Mouse (Mus musculus) forebrain, postnatal 0 days (tissue): ENCODE measurements around the gene Tmprss13. TPM values are rescaled to one million over a fixed set of nuclear protein-coding genes. Genes with fewer than 3 reads are reported as not detected.

Experiments
- ATAC-seq: fragments of 200-750 bp; cut with Nextera tagmentation; 2 replicates; pipeline ENCODE4 v1.8.0; 2017; ENCODE audit warnings: mild to moderate bottlenecking, moderate library complexity
- DNase-seq: peaks from one replicate; pipeline ENCODE4 v3.0.0-alpha.2; 2015
- H3K27ac ChIP-seq: fragments of 300-500 bp; sonication (generic); 2 replicates; pipeline ENCODE4 v1.5.1; 2014; ENCODE audit warnings: low read depth, mild to moderate bottlenecking, antibody characterized with exemption, low read length, moderate library complexity, mixed read lengths
- H3K27me3 ChIP-seq: fragments of 300-500 bp; sonication (generic); 2 replicates; pipeline ENCODE4 v1.6.1; 2014; ENCODE audit warnings: mild to moderate bottlenecking, low read length, mixed read lengths; ENCODE audit not compliant: insufficient read depth
- H3K36me3 ChIP-seq: fragments of 300-500 bp; sonication (generic); 2 replicates; pipeline ENCODE4 v1.6.1; 2014; ENCODE audit warnings: mild to moderate bottlenecking, moderate library complexity; ENCODE audit not compliant: insufficient read depth
- H3K4me1 ChIP-seq: fragments of 300-500 bp; sonication (generic); 2 replicates; pipeline ENCODE4 v1.6.1; 2014; ENCODE audit warnings: antibody characterized with exemption; ENCODE audit not compliant: insufficient read depth
- H3K4me2 ChIP-seq: fragments of 300-500 bp; sonication (generic); 2 replicates; pipeline ENCODE4 v1.6.1; 2014; ENCODE audit warnings: low read depth, mild to moderate bottlenecking, moderate library complexity
- H3K4me3 ChIP-seq: fragments of 300-500 bp; sonication (generic); 2 replicates; pipeline ENCODE4 v1.5.1; 2014; ENCODE audit warnings: low read depth, low read length, mixed read lengths
- H3K9ac ChIP-seq: fragments of 300-500 bp; sonication (generic); 2 replicates; pipeline ENCODE4 v1.6.1; 2014; ENCODE audit warnings: mild to moderate bottlenecking
- H3K9me3 ChIP-seq: fragments of 300-500 bp; sonication (generic); 2 replicates; pipeline ENCODE4 v1.6.1; 2016; ENCODE audit warnings: low read length
- CTCF ChIP-seq: sonication (generic); IDR thresholded peaks from 2 replicates; pipeline ENCODE4 v1.5.1; 2016; ENCODE audit warnings: antibody characterized with exemption, control low read depth, low read depth
- WGBS: fragments of 180-500 bp; shearing (Covaris S2); extraction: QIAGEN DNeasy Blood & Tissue Kit; methylation state at CpG from one replicate; pipeline ENCODE4 v1.1.7; 2014; 5-methylcytosine and 5-hydroxymethylcytosine counted together
- polyA plus RNA-seq: library from polyadenylated mRNA; unstranded; fragments of >200 nt; fragmentation: Nextera tagmentation; extraction: Ambion mirVana; gene quantifications from 2 replicates; pipeline ENCODE4 v1.2.1, GENCODE M21; 2015
- total RNA-seq: library from RNA; depleted of rRNA; stranded (reverse); fragments of >200 nt; gene quantifications from 2 replicates; pipeline ENCODE4 v1.2.3, GENCODE M21; 2014

Tmprss13 gene
- total and polyA plus RNA-seq, 2 experiments from 2014 or later, result 0.05 TPM; not detected in 1

DNA sequence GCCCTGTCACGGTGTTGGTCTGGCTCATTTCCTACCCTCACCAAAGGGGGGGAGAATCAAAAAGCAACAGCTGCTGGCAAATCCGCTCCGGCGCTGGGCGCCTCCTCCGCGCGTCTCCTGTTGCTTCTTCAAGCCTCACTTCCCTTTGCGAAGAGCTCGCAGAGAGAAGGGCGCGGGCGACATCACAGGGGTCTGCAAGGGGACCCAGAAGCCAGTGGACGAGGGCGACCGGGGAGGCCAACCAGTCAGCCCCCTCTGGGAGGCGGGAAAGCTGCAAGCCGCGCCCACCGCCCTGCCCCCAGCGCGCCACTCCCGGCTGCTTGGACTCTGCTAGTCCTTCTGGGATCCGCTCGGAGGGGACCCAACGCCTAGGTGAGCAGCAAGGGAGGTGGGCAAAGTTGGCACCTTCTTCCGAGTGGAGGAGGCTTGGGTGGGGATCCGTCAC, 51.2 kb downstream of the Tmprss13 start, which contains the start of gene Fxyd6:
Gene Fxyd6 (plus strand): TSS at position 69 of the 445 bp plus-strand sequence.
- Histone ChIP-seq H3K4me2 (peak within 1 kb of the TSS; percentile 67), H3K36me3 (no peaks in the 10 kb centered on the region), H3K4me1 (peaks cover 20% of the 10 kb centered on the region), H3K9ac (peak within 1 kb of the TSS; percentile 85), H3K27me3 (no peaks in the 10 kb centered on the region), H3K27ac (peak within 1 kb of the TSS; percentile 92), H3K4me3 (peak within 1 kb of the TSS; percentile 80), H3K9me3 (no peaks in the 10 kb centered on the region)
- DNase-seq (peak; percentile 79), ATAC-seq (peak; percentile 84)
- TF ChIP-seq CTCF, result 0 out of 2 replicates have a peak, but pooled peaks have one; percentile 1
- 0% methylated on average over 28 of the region's 28 CpGs for WGBS

GRCm38 (mm10) chr9:45370616-45371336, 51.9 kb downstream of the Tmprss13 start:
- Histone ChIP-seq H3K36me3 (peaks cover 3% of the 10 kb centered on the region; the same call in 1 of the 2 replicates), H3K27ac (peak overlapping the region; percentile 92), H3K4me2 (peak overlapping the region; percentile 67), H3K4me3 (peak overlapping the region; percentile 80), H3K27me3 (no peaks in the 10 kb centered on the region), H3K9ac (peak overlapping the region; percentile 85), H3K4me1 (peaks cover 20% of the 10 kb centered on the region), H3K9me3 (no peaks in the 10 kb centered on the region)
- DNase-seq (no peak), ATAC-seq (peak; percentile 42)
- no peak for TF ChIP-seq CTCF
- WGBS, result 2% methylated on average over 25 of the region's 25 CpGs

DNA sequence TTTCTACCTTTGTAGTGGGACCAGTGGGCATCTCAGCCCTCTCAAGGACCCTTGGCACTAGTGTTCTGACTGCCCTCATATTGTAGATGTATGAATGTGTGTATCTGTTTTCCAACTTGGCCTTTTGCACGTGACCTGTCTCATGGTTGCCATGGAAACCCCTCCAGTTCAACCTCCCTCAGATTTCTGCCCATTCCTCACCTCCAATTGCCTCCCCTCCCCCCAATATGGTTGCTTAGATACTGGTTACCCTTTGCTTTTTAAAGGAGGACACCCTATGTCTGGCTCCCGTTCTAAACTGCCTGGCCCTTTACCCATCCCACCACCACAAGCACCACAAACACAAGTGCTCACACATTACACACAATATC, 52.4 kb downstream of the Tmprss13 start:
- Histone ChIP-seq H3K4me1 (peaks cover 20% of the 10 kb centered on the region), H3K36me3 (peaks cover 5% of the 10 kb centered on the region; the same call in 1 of the 2 replicates), H3K9ac (peak overlapping the region; percentile 85), H3K27me3 (no peaks in the 10 kb centered on the region), H3K9me3 (no peaks in the 10 kb centered on the region), H3K4me2 (peak overlapping the region; percentile 67), H3K27ac (peak overlapping the region; percentile 92), H3K4me3 (peak overlapping the region; percentile 80)
- no peak for TF ChIP-seq CTCF
- 5% methylated on average over 2 of the region's 2 CpGs for WGBS
- ATAC-seq, result peak; percentile 56
- DNase-seq, result peak; percentile 79

DNA sequence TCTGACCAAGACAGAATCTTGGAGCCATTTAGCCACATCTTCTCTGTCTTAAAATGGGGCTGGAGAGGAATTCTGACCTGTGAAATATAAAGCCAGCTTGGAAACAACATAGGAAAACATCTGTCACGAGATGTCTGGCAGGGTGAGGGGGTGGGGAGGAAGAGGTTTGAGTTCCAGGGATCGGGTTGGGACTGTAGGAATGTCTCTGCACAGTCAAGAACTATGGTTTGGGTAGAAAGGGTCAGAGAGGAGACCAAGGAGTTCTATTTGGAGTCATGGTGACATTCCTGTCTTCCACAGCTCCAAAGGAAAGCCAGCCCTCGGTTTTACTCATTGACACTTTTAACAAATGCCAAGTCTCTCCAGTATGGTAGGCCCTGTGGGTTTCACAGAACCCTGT, 55.0 kb downstream of the Tmprss13 start:
- TF ChIP-seq CTCF, result no peak
- ATAC-seq (no peak), DNase-seq (no peak)
- Histone ChIP-seq H3K9ac (no peak overlapping the region), H3K4me1 (peaks cover 20% of the 10 kb centered on the region), H3K9me3 (no peaks in the 10 kb centered on the region), H3K27me3 (no peaks in the 10 kb centered on the region), H3K27ac (no peak overlapping the region), H3K4me3 (no peak overlapping the region), H3K36me3 (peaks cover 5% of the 10 kb centered on the region; the same call in 1 of the 2 replicates), H3K4me2 (no peak overlapping the region)
- 85% methylated on average over 3 of the region's 3 CpGs for WGBS

DNA sequence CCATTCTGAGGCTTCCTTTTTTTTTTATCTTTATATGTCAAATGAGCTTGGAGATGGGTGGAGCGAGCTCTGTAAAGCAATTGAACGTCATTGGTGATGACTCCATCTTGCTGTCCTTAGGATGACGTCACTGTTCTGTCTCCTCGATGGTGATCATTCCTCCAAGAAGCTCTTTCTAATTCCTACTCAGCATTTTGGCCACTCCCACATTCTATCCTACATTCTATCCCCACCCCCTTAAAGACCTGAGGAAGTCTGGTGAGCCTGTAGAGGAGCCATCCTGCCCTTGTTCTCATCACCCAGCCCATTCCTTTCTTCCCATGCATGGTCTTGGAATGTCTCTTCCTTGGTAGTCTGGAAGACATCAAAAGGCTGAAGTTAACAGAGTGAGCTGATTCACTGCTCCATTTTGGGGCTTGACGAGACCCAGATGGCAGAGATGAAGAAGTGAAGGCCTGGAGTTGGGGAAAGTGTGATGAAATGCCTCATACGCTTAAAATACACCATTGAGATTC, 56.1 kb downstream of the Tmprss13 start:
- Histone ChIP-seq H3K4me2 (no peak overlapping the region), H3K27ac (no peak overlapping the region), H3K4me1 (peaks cover 19% of the 10 kb centered on the region), H3K4me3 (no peak overlapping the region), H3K27me3 (no peaks in the 10 kb centered on the region), H3K9ac (no peak overlapping the region), H3K9me3 (no peaks in the 10 kb centered on the region), H3K36me3 (peaks cover 5% of the 10 kb centered on the region; the same call in 1 of the 2 replicates)
- ATAC-seq (no peak), DNase-seq (no peak)
- TF ChIP-seq CTCF, result no peak
- 90% methylated on average over 6 of the region's 6 CpGs for WGBS

DNA sequence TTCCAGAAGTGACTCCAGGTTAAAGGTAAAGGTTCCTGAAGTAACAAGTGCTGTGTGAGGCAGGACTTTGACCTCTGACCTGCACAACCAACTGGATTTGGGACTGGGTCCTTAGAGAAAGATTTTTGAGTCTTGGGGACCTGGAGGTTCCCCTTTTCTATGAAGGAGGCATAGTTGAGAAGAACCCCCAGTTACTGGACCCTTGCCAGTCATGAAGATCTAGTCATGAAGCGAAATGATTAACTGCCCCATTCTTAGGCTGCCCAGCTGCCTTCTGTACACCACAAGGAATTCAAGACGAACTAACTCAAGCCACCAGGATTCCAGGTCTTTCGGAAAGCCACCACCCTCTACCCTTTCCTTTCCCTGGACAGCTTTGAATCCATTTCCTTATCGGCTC, 57.5 kb downstream of the Tmprss13 start:
- WGBS, result 68% methylated on average over 4 of the region's 4 CpGs
- Histone ChIP-seq H3K4me2 (no peak overlapping the region), H3K9me3 (no peaks in the 10 kb centered on the region), H3K4me1 (peaks cover 26% of the 10 kb centered on the region), H3K4me3 (no peak overlapping the region), H3K27me3 (no peaks in the 10 kb centered on the region), H3K9ac (no peak overlapping the region), H3K36me3 (peaks cover 5% of the 10 kb centered on the region; the same call in 1 of the 2 replicates), H3K27ac (no peak overlapping the region)
- no peak for TF ChIP-seq CTCF
- no peak for ATAC-seq
- DNase-seq, result no peak

GRCm38 (mm10) chr9:45376883-45377282, 58.0 kb downstream of the Tmprss13 start:
- 42% methylated on average over 2 of the region's 2 CpGs for WGBS
- no peak overlapping the region for H3K27ac ChIP-seq
- H3K27me3 ChIP-seq, result no peaks in the 10 kb centered on the region
- TF ChIP-seq CTCF, result no peak
- no peak for ATAC-seq
- H3K4me3 ChIP-seq, result no peak overlapping the region
- H3K36me3 ChIP-seq, result peaks cover 5% of the 10 kb centered on the region; the same call in 1 of the 2 replicates
- no peak overlapping the region for H3K9ac ChIP-seq
- H3K4me1 ChIP-seq, result peaks cover 22% of the 10 kb centered on the region
- DNase-seq, result no peak
- H3K9me3 ChIP-seq, result no peaks in the 10 kb centered on the region
- no peak overlapping the region for H3K4me2 ChIP-seq
